Mouse (Mus musculus): ENCODE data around the gene Fam185a. TPM values are rescaled to one million over a fixed set of nuclear protein-coding genes. Genes with fewer than 3 reads are reported as not detected.

Gene Fam185a
- polyA plus RNA-seq, 1 experiment from 2014 or later, result 3.9 TPM

- Histone ChIP-seq H3K4me3 (ENCODE audit: low read depth, low read length) (no peak overlapping the region), H3K4me1 (replicated peaks; ENCODE audit: control insufficient read depth, insufficient read depth, low read length) (no peaks in the 10 kb centered on the region), H3K27ac (ENCODE audit: low read depth, low read length) (no peak overlapping the region), H3K9me3 (ENCODE audit: control insufficient read depth) (no peaks in the 10 kb centered on the region), H3K36me3 (ENCODE audit: control insufficient read depth, insufficient read depth) (peaks cover 7% of the 10 kb centered on the region; the same call in 1 of the 2 replicates), H3K4me2 (replicated peaks; ENCODE audit: low read depth) (no peak overlapping the region), H3K9ac (ENCODE audit: low read depth, low read length) (no peak overlapping the region), H3K27me3 (replicated peaks; ENCODE audit: control insufficient read depth, insufficient read depth, low read length) (no peaks in the 10 kb centered on the region)
- no peak for TF ChIP-seq CTCF (IDR thresholded peaks at IDR 0.05; ENCODE audit: low read depth)
- no peak for ATAC-seq
- 92% methylated on average over 5 of the region's 5 CpGs for WGBS
Measured at GRCm38 (mm10) chr5:21479746-21480145, 55.0 kb downstream of the Fam185a start.

GRCm38 (mm10) chr5:21481521-21481920 lies 56.8 kb downstream of the Fam185a start:
- Histone ChIP-seq H3K4me1 (replicated peaks; ENCODE audit: control insufficient read depth, insufficient read depth, low read length) (no peaks in the 10 kb centered on the region), H3K27ac (ENCODE audit: low read depth, low read length) (no peak overlapping the region), H3K4me3 (ENCODE audit: low read depth, low read length) (no peak overlapping the region), H3K36me3 (ENCODE audit: control insufficient read depth, insufficient read depth) (peaks cover 7% of the 10 kb centered on the region; the same call in 1 of the 2 replicates), H3K4me2 (replicated peaks; ENCODE audit: low read depth) (no peak overlapping the region), H3K9ac (ENCODE audit: low read depth, low read length) (no peak overlapping the region), H3K9me3 (ENCODE audit: control insufficient read depth) (no peaks in the 10 kb centered on the region), H3K27me3 (replicated peaks; ENCODE audit: control insufficient read depth, insufficient read depth, low read length) (no peaks in the 10 kb centered on the region)
- no peak for ATAC-seq
- no peak for TF ChIP-seq CTCF (IDR thresholded peaks at IDR 0.05; ENCODE audit: low read depth)
- 91% methylated on average over 6 of the region's 6 CpGs for WGBS

DNA sequence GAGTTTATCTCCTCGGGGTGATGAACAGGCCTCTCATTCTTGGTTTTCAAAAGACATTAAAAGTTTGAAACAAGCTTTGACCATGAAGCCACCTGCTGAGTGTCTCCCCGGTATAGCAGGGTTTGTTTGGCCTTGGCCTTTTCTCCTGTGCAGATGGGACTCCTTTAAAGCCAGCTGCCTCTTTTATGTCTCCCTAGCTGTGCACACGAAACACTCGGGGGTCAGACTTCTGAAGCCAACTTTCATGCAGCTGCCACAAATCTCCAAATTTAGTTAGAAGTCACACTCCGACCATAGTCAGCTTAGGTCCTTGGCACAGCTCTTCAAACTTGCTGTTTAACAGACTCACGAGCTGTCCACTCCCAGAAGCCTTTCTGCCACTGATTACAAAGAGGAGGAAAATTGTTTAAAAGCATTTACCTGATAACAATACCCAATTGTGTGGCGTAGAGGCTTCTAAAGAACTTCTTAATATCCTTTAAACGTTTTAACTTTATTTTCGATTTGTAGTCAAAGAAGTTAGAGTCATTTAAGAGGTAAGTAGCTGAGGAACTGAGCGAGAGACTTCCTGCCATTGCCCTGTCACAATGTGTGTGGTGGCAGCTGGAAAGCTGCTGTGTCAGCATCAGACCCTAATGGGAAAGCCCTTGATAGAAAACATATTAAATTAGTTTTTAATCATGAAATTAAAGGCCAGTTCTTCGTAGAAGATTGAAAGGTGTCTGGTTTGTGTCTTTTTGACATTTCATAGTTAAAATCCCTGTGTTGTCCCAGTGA lies 57.9 kb downstream of the Fam185a start:
- H3K27ac ChIP-seq (ENCODE audit: low read depth, low read length), result no peak overlapping the region
- H3K9me3 ChIP-seq (ENCODE audit: control insufficient read depth), result no peaks in the 10 kb centered on the region
- H3K4me2 ChIP-seq (replicated peaks; ENCODE audit: low read depth), result no peak overlapping the region
- H3K4me1 ChIP-seq (replicated peaks; ENCODE audit: control insufficient read depth, insufficient read depth, low read length), result no peaks in the 10 kb centered on the region
- no peaks in the 10 kb centered on the region for H3K27me3 ChIP-seq (replicated peaks; ENCODE audit: control insufficient read depth, insufficient read depth, low read length)
- ATAC-seq, result no peak
- WGBS, result 52% methylated on average over 11 of the region's 11 CpGs
- H3K36me3 ChIP-seq (ENCODE audit: control insufficient read depth, insufficient read depth), result peaks cover 7% of the 10 kb centered on the region; the same call in 1 of the 2 replicates
- no peak for TF ChIP-seq CTCF (IDR thresholded peaks at IDR 0.05; ENCODE audit: low read depth)
- H3K9ac ChIP-seq (ENCODE audit: low read depth, low read length), result no peak overlapping the region
- no peak overlapping the region for H3K4me3 ChIP-seq (ENCODE audit: low read depth, low read length)

DNA sequence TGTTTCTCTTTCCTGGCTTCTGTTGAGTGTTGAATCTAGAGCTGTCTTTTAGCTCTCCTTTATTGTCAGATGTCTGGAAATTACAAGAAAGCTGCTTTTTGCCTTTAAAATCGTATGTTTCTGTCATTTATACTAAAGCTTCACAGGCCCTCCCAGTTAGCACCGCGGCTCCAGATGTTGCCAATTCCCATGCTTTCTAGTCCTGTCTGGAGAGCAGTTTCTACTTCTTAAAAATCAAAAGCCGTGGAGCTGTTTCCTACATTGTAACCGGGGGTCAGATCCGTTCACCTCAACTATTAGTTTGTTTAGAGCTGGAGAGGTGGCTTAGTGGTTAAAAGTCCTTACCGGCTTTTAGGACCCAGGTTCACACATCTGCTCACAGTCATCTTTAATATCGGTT lies 58.5 kb downstream of the Fam185a start:
- H3K4me1 ChIP-seq (replicated peaks; ENCODE audit: control insufficient read depth, insufficient read depth, low read length), result no peaks in the 10 kb centered on the region
- no peak for TF ChIP-seq CTCF (IDR thresholded peaks at IDR 0.05; ENCODE audit: low read depth)
- no peak overlapping the region for H3K27ac ChIP-seq (ENCODE audit: low read depth, low read length)
- H3K9ac ChIP-seq (ENCODE audit: low read depth, low read length), result no peak overlapping the region
- H3K4me2 ChIP-seq (replicated peaks; ENCODE audit: low read depth), result no peak overlapping the region
- no peak overlapping the region for H3K4me3 ChIP-seq (ENCODE audit: low read depth, low read length)
- no peak for ATAC-seq
- peaks cover 7% of the 10 kb centered on the region; the same call in 1 of the 2 replicates for H3K36me3 ChIP-seq (ENCODE audit: control insufficient read depth, insufficient read depth)
- H3K9me3 ChIP-seq (ENCODE audit: control insufficient read depth), result no peaks in the 10 kb centered on the region
- 85% methylated on average over 8 of the region's 8 CpGs for WGBS
- no peaks in the 10 kb centered on the region for H3K27me3 ChIP-seq (replicated peaks; ENCODE audit: control insufficient read depth, insufficient read depth, low read length)

- no peak overlapping the region for H3K27ac ChIP-seq (ENCODE audit: low read depth, low read length)
- peaks cover 6% of the 10 kb centered on the region; the same call in 1 of the 2 replicates for H3K36me3 ChIP-seq (ENCODE audit: control insufficient read depth, insufficient read depth)
- H3K27me3 ChIP-seq (replicated peaks; ENCODE audit: control insufficient read depth, insufficient read depth, low read length), result no peaks in the 10 kb centered on the region
- no peaks in the 10 kb centered on the region for H3K9me3 ChIP-seq (ENCODE audit: control insufficient read depth)
- H3K4me3 ChIP-seq (ENCODE audit: low read depth, low read length), result no peak overlapping the region
- no peak overlapping the region for H3K9ac ChIP-seq (ENCODE audit: low read depth, low read length)
- WGBS, result 87% methylated on average over 8 of the region's 8 CpGs
- ATAC-seq, result no peak
- no peaks in the 10 kb centered on the region for H3K4me1 ChIP-seq (replicated peaks; ENCODE audit: control insufficient read depth, insufficient read depth, low read length)
- TF ChIP-seq CTCF (IDR thresholded peaks at IDR 0.05; ENCODE audit: low read depth), result no peak
- H3K4me2 ChIP-seq (replicated peaks; ENCODE audit: low read depth), result no peak overlapping the region
Measured at GRCm38 (mm10) chr5:21485197-21485829, 60.6 kb downstream of the Fam185a start.

DNA sequence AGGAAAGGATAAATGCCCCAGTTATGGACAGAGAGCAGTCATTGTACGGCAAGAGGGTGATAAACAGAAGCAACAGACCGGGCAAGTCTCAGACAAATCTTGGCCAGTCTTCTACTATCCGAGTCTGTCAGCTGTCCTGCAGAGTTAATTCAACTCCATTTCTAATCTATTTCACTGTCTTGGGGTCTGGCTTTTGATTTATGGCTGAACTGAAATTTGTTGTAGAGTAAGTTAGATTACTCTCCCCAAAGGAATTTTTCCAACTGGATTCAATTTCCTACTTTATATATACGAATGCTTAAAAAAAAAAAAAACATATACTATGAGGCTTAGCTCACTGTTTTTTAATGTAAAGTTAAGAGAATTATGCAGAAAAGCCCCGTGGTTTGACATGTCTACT lies 62.0 kb downstream of the Fam185a start:
- H3K36me3 ChIP-seq (ENCODE audit: control insufficient read depth, insufficient read depth), result no peaks in the 10 kb centered on the region
- no peak overlapping the region for H3K4me2 ChIP-seq (replicated peaks; ENCODE audit: low read depth)
- TF ChIP-seq CTCF (IDR thresholded peaks at IDR 0.05; ENCODE audit: low read depth), result no peak
- 62% methylated on average over 5 of the region's 5 CpGs for WGBS
- H3K9me3 ChIP-seq (ENCODE audit: control insufficient read depth), result no peaks in the 10 kb centered on the region
- no peak overlapping the region for H3K27ac ChIP-seq (ENCODE audit: low read depth, low read length)
- no peaks in the 10 kb centered on the region for H3K27me3 ChIP-seq (replicated peaks; ENCODE audit: control insufficient read depth, insufficient read depth, low read length)
- no peaks in the 10 kb centered on the region for H3K4me1 ChIP-seq (replicated peaks; ENCODE audit: control insufficient read depth, insufficient read depth, low read length)
- no peak overlapping the region for H3K9ac ChIP-seq (ENCODE audit: low read depth, low read length)
- ATAC-seq, result no peak
- H3K4me3 ChIP-seq (ENCODE audit: low read depth, low read length), result no peak overlapping the region
